Mouse (Mus musculus) heart, embryonic 10.5 days (tissue): ENCODE results near the gene Spint5. TPM values are rescaled to one million over a fixed set of nuclear protein-coding genes. Genes with fewer than 3 reads are reported as not detected.

ENCODE experiments used
- DNase-seq: peaks from one replicate; pipeline ENCODE4 v3.0.0-alpha.2; 2017; ENCODE audit warnings: low spot score
- H3K27ac ChIP-seq: fragments of 300-500 bp; sonication (generic); 2 replicates; pipeline ENCODE4 v1.5.1; 2016; ENCODE audit warnings: mild to moderate bottlenecking
- H3K27me3 ChIP-seq: fragments of 300-500 bp; sonication (generic); 2 replicates; pipeline ENCODE4 v1.6.1; 2016; ENCODE audit warnings: mild to moderate bottlenecking; ENCODE audit not compliant: poor library complexity, insufficient read depth, severe bottlenecking
- H3K36me3 ChIP-seq: fragments of 300-500 bp; sonication (generic); 2 replicates; pipeline ENCODE4 v1.6.1; 2016; ENCODE audit warnings: mild to moderate bottlenecking, moderate library complexity
- H3K4me1 ChIP-seq: fragments of 300-500 bp; sonication (generic); 2 replicates; pipeline ENCODE4 v1.6.1; 2016; ENCODE audit warnings: mild to moderate bottlenecking
- H3K4me3 ChIP-seq: fragments of 300-500 bp; sonication (generic); 2 replicates; pipeline ENCODE4 v1.5.1; 2016; ENCODE audit warnings: mild to moderate bottlenecking, moderate library complexity
- H3K9me3 ChIP-seq: fragments of 300-500 bp; sonication (generic); 2 replicates; pipeline ENCODE4 v1.6.1; 2016; ENCODE audit warnings: mild to moderate bottlenecking, moderate library complexity
- WGBS: fragments of 180-500 bp; shearing (Covaris S2); methylation state at CpG from one replicate; pipeline ENCODE4 v1.1.7; 2016; 5-methylcytosine and 5-hydroxymethylcytosine counted together
- polyA plus RNA-seq: library from polyadenylated mRNA; unstranded; fragments of >200 nt; fragmentation: Nextera tagmentation; extraction: Ambion mirVana; gene quantifications from 2 replicates; pipeline ENCODE4 v1.2.1, GENCODE M21; 2016

The Spint5 gene
- polyA plus RNA-seq, 1 experiment from 2014 or later: not detected

DNA sequence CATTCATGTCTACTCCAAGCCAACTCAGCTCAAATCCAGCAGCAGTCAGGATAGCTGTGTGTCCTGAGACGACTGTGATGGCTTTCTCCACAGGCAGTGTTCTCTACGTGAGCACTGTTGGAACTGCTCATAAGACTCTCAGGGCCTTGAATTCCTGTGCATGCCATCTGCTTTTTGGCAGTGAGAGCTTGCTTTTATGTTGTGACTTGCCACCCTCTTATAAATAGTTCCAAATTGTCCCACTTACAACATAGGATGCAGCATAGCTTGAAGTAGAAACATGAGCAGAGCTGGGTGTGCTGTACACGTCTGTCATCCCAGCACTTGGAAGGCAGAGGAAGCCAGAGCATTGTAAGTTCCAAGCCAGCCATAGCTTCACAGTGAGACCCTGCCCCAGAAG is 50.7 kb downstream of the Spint5 start:
- H3K4me1 ChIP-seq: peaks cover 16% of the 10 kb centered on the region
- H3K27me3 ChIP-seq: no peaks in the 10 kb centered on the region
- no peak overlapping the region for H3K27ac ChIP-seq
- H3K36me3 ChIP-seq: peaks cover 69% of the 10 kb centered on the region
- 66% methylated on average over 3 of the region's 3 CpGs for WGBS
- DNase-seq: no peak
- H3K4me3 ChIP-seq: no peak overlapping the region
- H3K9me3 ChIP-seq: no peaks in the 10 kb centered on the region

Other genes starting within 250 kb of the Spint5 start
- not detected in 2 replicates for gene Trp53tg5, start 241.6 kb upstream of the Spint5 start, polyA plus RNA-seq
- gene Dbndd2, start 229.2 kb upstream of the Spint5 start, polyA plus RNA-seq: 7.4 and 16.5 TPM in 2 replicates
- 51.0 and 59.1 TPM in 2 replicates for gene Pigt, start 217.8 kb upstream of the Spint5 start, polyA plus RNA-seq
- 11.1 and 28.0 TPM in 2 replicates for gene Wfdc2, start 152.9 kb upstream of the Spint5 start, polyA plus RNA-seq
- not detected in 2 replicates for gene Spint3, start 141.8 kb upstream of the Spint5 start, polyA plus RNA-seq
- not detected in 2 replicates for gene Wfdc6a, start 129.9 kb upstream of the Spint5 start, polyA plus RNA-seq
- gene Eppin, start 121.7 kb upstream of the Spint5 start, polyA plus RNA-seq: not detected in 2 replicates
- gene Wfdc6b, start 101.8 kb upstream of the Spint5 start, polyA plus RNA-seq: not detected in 2 replicates
- gene Wfdc8, start 101.7 kb upstream of the Spint5 start, polyA plus RNA-seq: not detected in 2 replicates
- not detected in 2 replicates for gene Wfdc16, start 76.5 kb upstream of the Spint5 start, polyA plus RNA-seq
- gene Wfdc10, start 59.3 kb upstream of the Spint5 start, polyA plus RNA-seq: not detected in 2 replicates
- gene Wfdc9, start 58.7 kb upstream of the Spint5 start, polyA plus RNA-seq: not detected in 2 replicates
- not detected in 2 replicates for gene Wfdc11, start 41.2 kb upstream of the Spint5 start, polyA plus RNA-seq
- gene Wfdc13, start 30.2 kb upstream of the Spint5 start, polyA plus RNA-seq: not detected in 2 replicates
- not detected in 2 replicates for gene Spint4, start 16.8 kb upstream of the Spint5 start, polyA plus RNA-seq
- gene Wfdc3, start 30.6 kb downstream of the Spint5 start, polyA plus RNA-seq: 0.43 and 0.49 TPM in 2 replicates
- gene Dnttip1, start 30.7 kb downstream of the Spint5 start, polyA plus RNA-seq: 60.3 and 76.6 TPM in 2 replicates
- 496 and 550 TPM in 2 replicates for gene Ube2c, start 54.6 kb downstream of the Spint5 start, polyA plus RNA-seq
- 0.67 TPM in 1 of 2 replicates, not detected in the other for gene Tnnc2, start 64.7 kb downstream of the Spint5 start, polyA plus RNA-seq
- 19.1 and 29.5 TPM in 2 replicates for gene Snx21, start 70.5 kb downstream of the Spint5 start, polyA plus RNA-seq
- 17.8 and 21.5 TPM in 2 replicates for gene Acot8, start 89.6 kb downstream of the Spint5 start, polyA plus RNA-seq
- gene Zswim3, start 89.8 kb downstream of the Spint5 start, polyA plus RNA-seq: 7.7 and 9.7 TPM in 2 replicates
- 13.7 and 14.3 TPM in 2 replicates for gene Zswim1, start 107.4 kb downstream of the Spint5 start, polyA plus RNA-seq
- gene Spata25, start 113.2 kb downstream of the Spint5 start, polyA plus RNA-seq: 0.38 TPM in 1 of 2 replicates, not detected in the other
- gene Ctsa, start 117.6 kb downstream of the Spint5 start, polyA plus RNA-seq: 138 and 149 TPM in 2 replicates
- 28.2 and 55.0 TPM in 2 replicates for gene Neurl2, start 118.2 kb downstream of the Spint5 start, polyA plus RNA-seq
- 8.1 and 12.6 TPM in 2 replicates for gene Pltp, start 142.4 kb downstream of the Spint5 start, polyA plus RNA-seq
- gene Pcif1, start 164.0 kb downstream of the Spint5 start, polyA plus RNA-seq: 57.9 and 61.5 TPM in 2 replicates
- 12.6 and 13.5 TPM in 2 replicates for gene Zfp335, start 196.5 kb downstream of the Spint5 start, polyA plus RNA-seq
- gene Mmp9, start 225.5 kb downstream of the Spint5 start, polyA plus RNA-seq: 0.53 and 1.1 TPM in 2 replicates
- gene Slc12a5, start 245.5 kb downstream of the Spint5 start, polyA plus RNA-seq: 0.74 and 0.92 TPM in 2 replicates